Mouse (Mus musculus) left cerebral cortex, postnatal 10 days (tissue): ENCODE measurements around the gene Baiap2l1. TPM values are rescaled to one million over a fixed set of nuclear protein-coding genes. Genes with fewer than 3 reads are reported as not detected.
A peak's percentile ranks its signal among the peaks of the same experiment; 100 is the strongest.

ENCODE experiments used
- DNase-seq, 2 experiments: peaks; one replicate each; pipeline ENCODE4 v3.0.0; 2021 to 2022; ENCODE audit warnings: low spot score in 2 of 2, mixed read lengths in 1 of 2; ENCODE audit errors: extremely low spot score in 1 of 2
- intact Hi-C: fragments of 180-260 bp; cut with DNase I; formaldehyde crosslinking; loops from one replicate; pipeline ENCODE4 v1.15.1; 2025
- total RNA-seq, 2 experiments: library from RNA; stranded (reverse); gene quantifications; 2 replicates each; pipeline ENCODE4 v1.2.3; 2021

The Baiap2l1 gene
- total RNA-seq, 2 experiments from 2014 or later: 0.30 to 0.41 TPM

DNA sequence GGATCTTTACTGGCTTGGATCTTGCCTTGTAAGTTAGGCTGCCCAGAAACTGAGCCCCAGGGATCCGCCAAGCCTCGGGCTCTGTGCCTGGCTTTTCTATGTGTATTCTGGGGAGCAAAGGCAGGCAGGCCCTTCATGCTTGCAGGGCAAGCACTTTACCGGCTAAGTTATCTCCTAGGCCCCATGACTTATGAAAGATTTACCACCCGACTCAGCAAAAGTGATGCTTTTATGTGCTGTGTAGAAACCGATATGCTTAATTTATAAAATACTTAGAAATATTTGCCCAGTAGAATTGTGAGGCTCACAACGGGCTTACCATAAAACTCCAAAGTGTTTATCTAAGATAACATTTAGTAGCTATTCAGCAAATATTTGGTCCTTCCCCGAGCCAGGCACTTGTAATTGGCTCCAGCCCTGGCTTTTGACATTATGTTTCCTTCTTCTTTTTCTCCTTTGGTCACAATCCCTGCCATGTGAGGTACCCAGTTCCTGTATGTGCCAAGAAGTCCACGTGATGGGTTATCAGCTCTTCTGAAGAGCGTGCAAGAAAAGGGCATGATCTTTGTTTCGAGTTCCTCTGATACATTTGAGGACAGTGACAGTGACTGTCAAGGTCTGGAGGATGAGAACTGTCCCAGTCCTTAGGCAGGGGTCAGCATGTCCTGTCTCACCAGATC lies 109.9 kb downstream of the Baiap2l1 start:
- no peak for DNase-seq
- intact Hi-C loops: no loop called here

DNA sequence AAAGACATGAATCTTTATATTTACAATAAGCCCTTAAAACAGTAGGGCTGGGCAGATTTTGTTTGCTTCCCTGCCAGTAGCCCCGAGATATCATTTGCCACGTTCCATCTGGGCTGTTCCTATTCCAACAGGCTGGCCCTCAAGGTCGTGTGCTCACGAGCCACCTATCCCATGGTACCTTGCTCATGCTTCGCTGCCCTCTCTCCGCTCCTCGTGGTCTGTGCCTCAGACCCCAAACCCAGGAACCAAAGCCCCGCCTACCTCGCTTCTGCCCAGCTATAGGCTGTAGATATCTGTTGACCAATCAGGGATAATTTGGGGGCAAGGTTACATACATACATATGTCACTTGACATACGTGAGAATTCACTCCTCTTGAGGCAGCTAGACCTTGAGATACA lies 110.6 kb downstream of the Baiap2l1 start:
- no peak for DNase-seq
- intact Hi-C loops: no loop called here

DNA sequence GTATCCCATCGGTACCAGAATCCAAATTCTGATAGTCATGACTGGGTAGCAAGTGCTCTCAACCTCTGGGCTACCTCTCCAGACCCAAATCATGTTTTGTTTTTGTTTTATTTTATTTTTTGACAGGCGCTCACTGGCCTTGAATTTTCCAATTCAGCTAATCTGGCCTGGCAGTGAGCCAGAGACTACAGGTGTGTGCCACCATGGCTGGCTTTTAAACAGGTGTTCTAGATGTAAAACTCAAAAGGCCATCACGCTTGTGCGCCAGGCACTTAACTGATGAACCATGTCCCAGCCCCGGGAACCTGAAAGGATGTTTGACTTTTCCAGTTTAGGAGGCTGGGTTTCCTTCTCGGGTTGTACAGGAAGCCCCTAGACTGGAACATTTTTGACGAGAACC lies 111.2 kb downstream of the Baiap2l1 start:
- DNase-seq: no peak
- intact Hi-C loops: no loop called here

DNA sequence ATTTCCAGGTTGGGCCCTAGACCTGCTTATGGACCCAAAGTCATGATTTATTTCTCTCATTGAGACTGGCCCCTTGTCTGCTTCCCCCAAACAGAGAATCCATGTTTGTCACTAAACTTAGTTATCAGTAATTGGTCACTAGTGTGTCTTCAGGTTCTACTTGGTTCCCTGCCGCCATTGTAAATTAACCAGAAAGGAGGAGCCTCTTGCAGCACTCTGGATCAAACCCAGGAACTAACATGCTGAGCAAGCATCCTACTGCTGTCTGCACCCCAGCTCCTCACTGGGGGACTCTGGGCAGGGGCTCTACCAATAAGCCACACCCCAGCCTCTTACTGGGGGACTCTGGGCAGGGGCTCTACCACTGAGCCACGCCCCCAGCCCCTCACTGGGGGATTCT lies 112.3 kb downstream of the Baiap2l1 start:
- intact Hi-C loops: no loop called here
- DNase-seq: no peak

GRCm38 (mm10) chr5:144243901-144244487 lies 113.9 kb downstream of the Baiap2l1 start, which contains the start of gene Bri3:
Gene Bri3 (plus strand): TSS chr5:144244437.
- no peak for DNase-seq
- intact Hi-C loops: no loop called here

GRCm38 (mm10) chr5:144238969-144239368 lies 118.9 kb downstream of the Baiap2l1 start:
- no peak for DNase-seq
- intact Hi-C loops: no loop called here

DNA sequence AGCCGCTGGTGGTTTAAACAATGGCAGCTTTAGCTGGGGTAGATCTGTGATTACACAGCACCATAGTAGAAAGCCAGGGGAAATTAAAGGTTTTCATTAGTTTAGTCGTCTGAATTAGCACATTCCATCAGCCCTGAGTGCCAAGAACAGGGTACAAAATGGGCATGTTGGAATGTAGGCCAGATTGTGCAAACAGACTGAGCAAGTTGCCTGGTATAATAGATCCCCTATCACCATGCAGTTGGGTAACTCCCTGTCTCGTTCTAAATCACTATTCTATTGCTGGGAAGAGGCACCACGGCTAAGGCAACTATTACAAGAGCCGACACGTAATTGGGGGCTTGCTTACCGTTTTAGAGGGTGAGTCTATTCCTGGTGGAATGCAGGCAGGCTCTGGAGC lies 123.2 kb downstream of the Baiap2l1 start:
- intact Hi-C loops: no loop called here
- no peak for DNase-seq

GRCm38 (mm10) chr5:144234222-144234621 lies 123.7 kb downstream of the Baiap2l1 start:
- intact Hi-C loops: no loop called here
- no peak for DNase-seq

GRCm38 (mm10) chr5:144232531-144232930 lies 125.4 kb downstream of the Baiap2l1 start:
- no peak for DNase-seq
- intact Hi-C loops: no loop called here

DNA sequence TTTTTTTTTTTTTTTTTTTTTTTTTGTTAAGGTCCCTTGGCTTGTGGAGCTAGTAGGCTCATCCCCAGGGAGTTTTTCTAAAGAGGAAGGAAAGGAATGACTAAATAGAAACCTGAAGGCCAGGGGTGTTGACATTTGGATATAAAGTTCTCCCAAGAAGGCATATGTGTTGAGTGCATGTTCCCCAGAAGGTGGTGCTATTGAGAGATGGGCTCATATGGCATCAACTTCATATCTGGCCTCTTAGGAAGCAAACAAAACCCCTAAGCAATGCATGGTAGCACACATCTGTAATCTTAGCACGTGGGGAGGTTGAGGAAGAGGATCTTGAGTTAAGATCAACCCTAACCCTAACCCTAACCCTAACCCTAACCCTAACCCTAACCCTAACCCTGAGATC lies 126.5 kb downstream of the Baiap2l1 start:
- no peak for DNase-seq
- intact Hi-C loops: no loop called here

DNA sequence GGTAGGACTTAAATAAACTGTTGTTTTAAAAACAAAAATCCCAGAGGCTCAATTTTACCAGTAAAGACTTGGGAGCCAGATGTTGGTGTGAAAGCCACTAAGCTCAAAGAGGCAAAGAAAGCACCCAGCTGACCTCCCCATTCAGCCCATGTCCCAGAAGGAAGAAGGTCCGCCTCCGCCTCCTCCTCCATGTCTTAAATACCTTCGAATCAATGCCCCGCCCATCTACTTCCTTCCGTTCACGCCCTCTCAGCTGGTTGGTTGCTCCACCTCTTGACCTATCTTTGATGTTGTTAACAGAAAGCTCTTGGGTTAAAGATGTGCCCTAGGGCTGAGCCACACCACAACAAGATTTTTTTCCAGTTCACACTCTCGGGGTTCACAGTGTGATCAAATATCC lies 127.7 kb downstream of the Baiap2l1 start:
- intact Hi-C loops: no loop called here
- no peak for DNase-seq

GRCm38 (mm10) chr5:144226220-144226619 lies 131.7 kb downstream of the Baiap2l1 start:
- intact Hi-C loops: no loop called here
- DNase-seq: no peak

- intact Hi-C loops: no loop called here
- no peak for DNase-seq
These were observed 133.8 kb downstream of the Baiap2l1 start for GRCm38 (mm10) chr5:144223899-144224816.

- intact Hi-C loops: no loop called here
These were observed 134.4 kb downstream of the Baiap2l1 start, which contains the start of gene Tecpr1 for GRCm38 (mm10) chr5:144223503-144223862. Gene Tecpr1 (minus strand): TSS chr5:144223615.

DNA sequence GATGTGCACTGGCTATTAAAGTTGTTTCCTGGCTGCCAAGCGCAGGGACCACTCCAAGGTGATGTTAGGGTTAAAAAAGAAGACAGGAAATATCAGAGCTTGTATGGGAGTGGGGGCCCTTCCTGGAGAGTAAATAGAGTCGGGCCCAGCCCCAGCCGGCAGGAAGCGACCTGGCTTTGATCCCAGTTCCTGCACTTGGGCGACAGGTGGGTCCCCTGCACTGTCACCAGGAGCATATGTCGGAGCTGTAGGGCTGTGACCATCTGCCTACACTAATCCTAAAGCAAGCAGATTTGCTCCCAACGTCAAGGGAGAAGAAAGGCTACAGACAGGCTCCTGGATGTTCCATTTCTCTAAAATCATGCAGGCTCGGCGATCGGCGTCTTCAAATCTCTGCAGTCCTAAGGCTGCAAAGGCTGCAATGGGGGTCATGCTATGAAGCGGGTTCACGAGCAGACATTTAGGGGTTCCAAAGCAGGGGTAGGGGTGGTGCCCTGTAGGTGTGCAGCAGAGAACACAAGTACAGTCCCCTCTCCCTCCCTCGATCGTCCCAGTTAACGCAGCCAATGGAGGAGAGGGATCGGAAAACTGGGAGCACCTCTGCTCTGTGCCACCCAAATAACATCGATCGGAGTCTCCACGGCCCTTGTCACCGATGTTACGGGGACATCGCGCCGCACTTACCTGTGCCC lies 135.0 kb downstream of the Baiap2l1 start:
- DNase-seq: peak; percentile 19 to 81
- intact Hi-C loops: no loop called here

More at GRCm38 (mm10) chr5:144223503-144223862, 134.4 kb downstream of the Baiap2l1 start, which contains the start of gene Tecpr1:
- peak; percentile 95 to 96 for DNase-seq

- intact Hi-C loops: no loop called here
- no peak for DNase-seq
These were observed 136.6 kb downstream of the Baiap2l1 start for GRCm38 (mm10) chr5:144221305-144221704.

- intact Hi-C loops: no loop called here
These were observed 138.0 kb downstream of the Baiap2l1 start for GRCm38 (mm10) chr5:144219936-144220335.

DNA sequence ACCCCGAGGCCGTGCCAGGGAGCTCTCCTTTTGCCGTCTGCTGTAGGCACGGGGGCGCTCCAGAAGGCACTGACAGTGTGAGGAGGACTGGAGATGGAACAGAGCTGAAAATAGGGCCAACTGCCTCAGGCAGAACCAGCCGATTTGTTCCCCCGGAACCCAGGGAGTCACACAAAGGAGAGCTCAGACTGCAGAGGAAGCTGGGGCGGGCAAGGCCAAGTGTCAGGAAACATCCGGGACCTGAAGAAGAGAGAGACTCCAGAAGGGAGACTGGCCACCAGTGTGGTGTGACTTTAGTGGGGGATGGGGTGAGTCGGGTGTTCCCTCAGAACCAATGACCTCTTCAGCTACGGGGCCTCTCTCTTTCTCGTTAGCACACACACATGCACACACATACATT lies 138.6 kb downstream of the Baiap2l1 start:
- DNase-seq: no peak
- intact Hi-C loops: no loop called here

More at GRCm38 (mm10) chr5:144219936-144220335, 138.0 kb downstream of the Baiap2l1 start:
- DNase-seq: no peak

DNA sequence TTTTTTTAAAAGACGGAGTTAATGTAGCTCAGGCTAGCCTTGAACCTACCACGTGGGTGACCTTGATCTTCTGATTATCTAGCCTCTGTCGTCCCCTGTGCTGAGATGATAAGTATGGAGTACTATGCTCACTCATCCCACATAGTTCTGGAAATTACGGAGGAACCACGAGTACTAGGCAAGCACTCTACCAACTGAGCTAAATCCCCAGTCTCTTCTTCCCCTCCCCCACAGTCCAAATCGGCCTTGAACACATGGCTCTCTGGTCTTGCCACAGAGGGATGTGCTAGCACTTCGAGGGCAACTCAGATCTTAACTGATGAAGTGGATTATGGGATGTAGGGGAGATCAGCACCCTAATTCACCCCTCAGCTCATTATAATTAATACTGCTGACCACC lies 139.9 kb downstream of the Baiap2l1 start:
- DNase-seq: no peak

More for the DNA sequence above, 139.9 kb downstream of the Baiap2l1 start:
- intact Hi-C loops: no loop called here
